Mouse (Mus musculus): ENCODE measurements around the gene Grin2b.

DNA sequence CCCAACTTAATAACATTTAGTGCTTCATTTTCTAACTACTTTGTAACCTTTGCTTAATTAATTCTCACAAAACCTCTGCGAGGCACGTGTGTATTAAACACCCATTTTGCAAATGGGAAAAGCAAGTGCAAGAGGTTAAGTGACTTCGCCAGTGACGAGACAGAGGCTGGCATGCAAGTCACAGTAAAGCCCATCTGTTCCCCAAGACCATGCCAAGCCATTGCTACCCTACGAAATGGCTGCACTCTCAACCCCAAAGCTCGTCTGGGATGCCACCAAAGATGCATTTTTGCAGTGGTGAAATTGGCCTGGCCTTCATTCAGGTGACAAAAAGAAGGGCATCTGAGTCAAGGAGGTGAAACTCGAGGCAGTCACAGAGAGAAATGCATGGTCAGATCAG lies 103.2 kb downstream of the Grin2b start:
- no peak for TF ChIP-seq CTCF (IDR thresholded peaks at IDR 0.05; ENCODE audit: low read depth)
- TF ChIP-seq EP300 (IDR thresholded peaks at IDR 0.05; ENCODE audit: low read depth), result no peak
